In the genomic region with DNA sequence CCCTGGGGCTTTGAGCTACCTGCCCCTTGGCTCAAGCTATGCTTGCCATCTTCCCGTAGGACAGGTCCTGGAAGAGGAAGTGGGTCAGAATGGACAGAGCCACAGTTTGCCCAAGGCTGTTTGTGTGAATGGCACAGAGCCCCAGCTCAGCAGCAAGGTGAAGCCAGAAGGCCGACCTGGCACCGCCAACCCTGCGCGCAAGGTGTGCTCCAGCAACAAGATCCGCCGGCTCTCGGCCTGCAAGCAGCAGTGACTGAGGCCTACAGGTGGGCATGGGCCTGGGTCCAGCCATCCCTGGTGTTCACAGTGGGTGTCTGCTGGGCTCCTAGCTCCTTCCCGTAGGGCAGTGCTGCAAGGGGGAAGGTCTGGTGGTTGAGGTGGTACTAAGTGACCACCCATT, we compare ENCODE assay signal across 13 mouse cellular contexts. TPM values are rescaled to one million over a fixed set of nuclear protein-coding genes. Genes with fewer than 3 reads are reported as not detected.
DNase-seq lines count a peak whose midpoint lies in the region; ATAC-seq and TF ChIP-seq lines count a peak whose summit lies in the region.
"Had no signal": no experiment of that assay in that cellular context is flagged by ENCODE, and none has a peak within 500 bp of the region (broad histone marks: within the 10 kb centered on the region; RNA-seq: fewer than 3 reads in every experiment).

No protein-coding gene starts in this region.

- WGBS in kidney, adult 2 months: 71% methylated on average over 9 of the region's 9 CpGs
- 16% methylated on average over 9 of the region's 9 CpGs for WGBS in cerebellum, adult 2 months
- WGBS in intestine, embryonic 16.5 days: 81% methylated on average over 9 of the region's 9 CpGs

- peaks cover 3% of the 10 kb centered on the region; the same call in 1 of the 2 replicates for H3K36me3 ChIP-seq in kidney, adult 2 months (ENCODE audit: control insufficient read depth, insufficient read depth, low read length)
- H3K36me3 ChIP-seq in intestine, embryonic 16.5 days (ENCODE audit: control insufficient read depth, insufficient read depth, low read length): peaks cover 20% of the 10 kb centered on the region; the same call in 1 of the 2 replicates

- H3K9ac ChIP-seq in intestine, embryonic 16.5 days (ENCODE audit: low read depth, low read length): no peak overlapping the region
- H3K9ac ChIP-seq: heart, embryonic 15.5 days; limb, embryonic 12.5 days had no signal

- DNase-seq in kidney, adult 2 months: peak; percentile 43
- DNase-seq in kidney, postnatal 4 days: no peak
- DNase-seq in cerebellum, adult 11 months: peak; percentile 76
- DNase-seq in cerebellum, adult 2 months: peak; percentile 85 to 89
- DNase-seq in frontal cortex, postnatal 25 days (ENCODE audit: low spot score in 2 of 2): no peak
- DNase-seq: adrenal gland, postnatal 36 days; retina, postnatal 1 day; thymus, postnatal 4 days had no signal

- no peaks in the 10 kb centered on the region for H3K9me3 ChIP-seq in intestine, embryonic 16.5 days (ENCODE audit: control insufficient read depth, low read length)
- H3K9me3 ChIP-seq: heart, embryonic 15.5 days; limb, embryonic 12.5 days had no signal

- 0 out of 2 replicates have a peak, but pooled peaks have one; percentile 1 for ATAC-seq in intestine, embryonic 16.5 days
- ATAC-seq in megakaryocyte-erythroid progenitor cell, adult 5-6 weeks (replicated peaks; ENCODE audit: low FRiP score, low TSS enrichment, poor library complexity, severe bottlenecking): no peak

- H3K4me1 ChIP-seq in kidney, adult 2 months (ENCODE audit: control insufficient read depth, insufficient read depth, low read length): peaks cover 16% of the 10 kb centered on the region; the same call in 1 of the 2 replicates
- peaks cover 47% of the 10 kb centered on the region for H3K4me1 ChIP-seq in cerebellum, adult 2 months (ENCODE audit: control insufficient read depth, insufficient read depth, low read length)
- H3K4me1 ChIP-seq in intestine, embryonic 16.5 days (ENCODE audit: control insufficient read depth, insufficient read depth, low read length): peaks cover 19% of the 10 kb centered on the region

- H3K27me3 ChIP-seq in kidney, adult 2 months (replicated peaks; ENCODE audit: control insufficient read depth, insufficient read depth, low read length): no peaks in the 10 kb centered on the region
- no peaks in the 10 kb centered on the region for H3K27me3 ChIP-seq in cerebellum, adult 2 months (ENCODE audit: control insufficient read depth, insufficient read depth, low read length)
- no peaks in the 10 kb centered on the region for H3K27me3 ChIP-seq in intestine, embryonic 16.5 days (replicated peaks; ENCODE audit: control insufficient read depth, insufficient read depth, low read length)
- H3K27me3 ChIP-seq: heart, embryonic 15.5 days had no signal

- no peak for TF ChIP-seq CTCF in kidney, adult 2 months (conservative IDR thresholded peaks at IDR 0.05; ENCODE audit: insufficient read depth, insufficient read length, low read depth, low read length)
- TF ChIP-seq CTCF in cerebellum, adult 2 months (IDR thresholded peaks at IDR 0.05; ENCODE audit: borderline replicate concordance, insufficient read depth, low read depth, low read length): no peak

- H3K4me3 ChIP-seq in kidney, adult 2 months (ENCODE audit: insufficient read depth, low read depth, low read length): no peak overlapping the region
- H3K4me3 ChIP-seq in cerebellum, adult 2 months (replicated peaks; ENCODE audit: insufficient read depth, low read depth, low read length): no peak overlapping the region
- H3K4me3 ChIP-seq in intestine, embryonic 16.5 days (ENCODE audit: low read length): no peak overlapping the region
- H3K4me3 ChIP-seq: heart, embryonic 15.5 days had no signal

- H3K4me2 ChIP-seq in intestine, embryonic 16.5 days (ENCODE audit: low read depth, low read length): no peak overlapping the region
- H3K4me2 ChIP-seq: heart, embryonic 15.5 days; limb, embryonic 12.5 days; midbrain, embryonic 11.5 days had no signal

- TF ChIP-seq POLR2A in kidney, adult 2 months (IDR thresholded peaks at IDR 0.05; ENCODE audit: low read depth, low read length): no peak
- TF ChIP-seq POLR2A in cerebellum, adult 2 months (IDR thresholded peaks at IDR 0.05; ENCODE audit: borderline replicate concordance, insufficient read depth, low read length): no peak

- H3K27ac ChIP-seq in kidney, adult 2 months (ENCODE audit: insufficient read depth, low read depth, low read length): peak overlapping the region; percentile 34; the same call in 1 of the 2 replicates
- peak overlapping the region; percentile 80 for H3K27ac ChIP-seq in cerebellum, adult 2 months (ENCODE audit: insufficient read depth, low read length)
- H3K27ac ChIP-seq in intestine, embryonic 16.5 days (ENCODE audit: low read length): peak overlapping the region; percentile 17
- H3K27ac ChIP-seq: heart, embryonic 15.5 days; limb, embryonic 12.5 days had no signal

RNA-seq across cellular contexts. Expression of gene Atp5d, which starts 8.6 kb away (rescaled TPM):
- 1,948 and 2,036 TPM in 2 replicates for polyA plus RNA-seq in kidney, adult 2 months (2012; rRNA removed)
- 736 and 758 TPM in 2 replicates for polyA plus RNA-seq in cerebellum, adult 2 months (2012; rRNA removed)
- 846 and 854 TPM in 2 replicates for polyA plus RNA-seq in intestine, embryonic 16.5 days (2015; fragmentation: Nextera tagmentation; extraction: Ambion mirVana)
- 282 and 325 TPM in 2 replicates for total RNA-seq in megakaryocyte-erythroid progenitor cell, adult 5-6 weeks (2014; fragmentation: Nextera tagmentation)
- 29.3 and 49.3 TPM in 2 replicates for total RNA-seq in megakaryocyte-erythroid progenitor cell, adult 5-6 weeks (2017)

RNA-seq across cellular contexts. Expression of gene Cbarp, which starts 10.8 kb away (rescaled TPM):
- polyA plus RNA-seq in kidney, adult 2 months (2012; rRNA removed): 8.1 and 8.7 TPM in 2 replicates
- 147 and 151 TPM in 2 replicates for polyA plus RNA-seq in cerebellum, adult 2 months (2012; rRNA removed)
- 5.1 TPM in 2 replicates for polyA plus RNA-seq in intestine, embryonic 16.5 days (2015; fragmentation: Nextera tagmentation; extraction: Ambion mirVana)
- 5.2 and 10.5 TPM in 2 replicates for total RNA-seq in megakaryocyte-erythroid progenitor cell, adult 5-6 weeks (2014; fragmentation: Nextera tagmentation)
- 3.7 TPM in 1 of 2 replicates, not detected in the other for total RNA-seq in megakaryocyte-erythroid progenitor cell, adult 5-6 weeks (2017)

RNA-seq across cellular contexts. Expression of gene Stk11, which starts 14.2 kb away (rescaled TPM):
- polyA plus RNA-seq in kidney, adult 2 months (2012; rRNA removed): 114 and 117 TPM in 2 replicates
- 110 and 112 TPM in 2 replicates for polyA plus RNA-seq in cerebellum, adult 2 months (2012; rRNA removed)
- polyA plus RNA-seq in intestine, embryonic 16.5 days (2015; fragmentation: Nextera tagmentation; extraction: Ambion mirVana): 13.8 and 15.7 TPM in 2 replicates
- 152 and 213 TPM in 2 replicates for total RNA-seq in megakaryocyte-erythroid progenitor cell, adult 5-6 weeks (2014; fragmentation: Nextera tagmentation)
- total RNA-seq in megakaryocyte-erythroid progenitor cell, adult 5-6 weeks (2017): 116 and 174 TPM in 2 replicates

RNA-seq across cellular contexts. Expression of gene Midn, which starts 18.2 kb away (rescaled TPM):
- 65.6 and 67.0 TPM in 2 replicates for polyA plus RNA-seq in kidney, adult 2 months (2012; rRNA removed)
- 26.1 and 26.5 TPM in 2 replicates for polyA plus RNA-seq in cerebellum, adult 2 months (2012; rRNA removed)
- 8.8 and 10.3 TPM in 2 replicates for polyA plus RNA-seq in intestine, embryonic 16.5 days (2015; fragmentation: Nextera tagmentation; extraction: Ambion mirVana)
- 30.9 and 34.0 TPM in 2 replicates for total RNA-seq in megakaryocyte-erythroid progenitor cell, adult 5-6 weeks (2014; fragmentation: Nextera tagmentation)
- total RNA-seq in megakaryocyte-erythroid progenitor cell, adult 5-6 weeks (2017): 9.4 and 10.5 TPM in 2 replicates

RNA-seq across cellular contexts. Expression of gene Sbno2, which starts 24.5 kb away (rescaled TPM):
- polyA plus RNA-seq in kidney, adult 2 months (2012; rRNA removed): 27.7 and 30.8 TPM in 2 replicates
- polyA plus RNA-seq in cerebellum, adult 2 months (2012; rRNA removed): 25.4 and 28.9 TPM in 2 replicates
- polyA plus RNA-seq in intestine, embryonic 16.5 days (2015; fragmentation: Nextera tagmentation; extraction: Ambion mirVana): 13.4 and 14.3 TPM in 2 replicates
- 34.4 and 39.7 TPM in 2 replicates for total RNA-seq in megakaryocyte-erythroid progenitor cell, adult 5-6 weeks (2014; fragmentation: Nextera tagmentation)
- 12.1 and 12.9 TPM in 2 replicates for total RNA-seq in megakaryocyte-erythroid progenitor cell, adult 5-6 weeks (2017)

Comparison
In these comparisons a context has a peak if more than half of its experiments do, and no peak if none do; other contexts are left out.
1. DNase-seq: peak in kidney, adult 2 months (single experiment), cerebellum, adult 11 months (single experiment) and cerebellum, adult 2 months (2 of 2); none in kidney, postnatal 4 days (0 of 2) and frontal cortex, postnatal 25 days (0 of 2).
2. H3K27ac ChIP-seq: peak in every context shown above with its lines; median percentile 80 in cerebellum, adult 2 months; 34 in kidney, adult 2 months; 17 in intestine, embryonic 16.5 days.
3. RNA of gene Cbarp, which starts 10.8 kb away (polyA plus RNA-seq): 147 to 151 TPM in cerebellum, adult 2 months; 8.1 to 8.7 TPM in kidney, adult 2 months and 5.1 TPM in intestine, embryonic 16.5 days; every median in the first group is over 10 times any median in the second.